Mouse (Mus musculus) limb, embryonic 12.5 days (tissue): ENCODE results near the gene Rbbp7. TPM values are rescaled to one million over a fixed set of nuclear protein-coding genes. Genes with fewer than 3 reads are reported as not detected.

Source experiments
- polyA plus RNA-seq: library from polyadenylated mRNA; unstranded; fragments of >200 nt; fragmentation: Nextera tagmentation; extraction: Ambion mirVana; gene quantifications from 2 replicates; pipeline ENCODE4 v1.2.1, GENCODE M21; 2016

Gene Rbbp7
- polyA plus RNA-seq, 1 experiment from 2014 or later: 413 TPM

Other genes starting within 250 kb of the Rbbp7 start
- gene Reps2, start 116.8 kb upstream of the Rbbp7 start, polyA plus RNA-seq: 0.50 and 0.79 TPM in 2 replicates
- gene Txlng, start 69.1 kb downstream of the Rbbp7 start, polyA plus RNA-seq: 15.2 and 18.1 TPM in 2 replicates
- 45.6 and 50.3 TPM in 2 replicates for gene Syap1, start 128.0 kb downstream of the Rbbp7 start, polyA plus RNA-seq
- gene Ctps2, start 140.8 kb downstream of the Rbbp7 start, polyA plus RNA-seq: 114 and 118 TPM in 2 replicates
- not detected in 2 replicates for gene S100g, start 204.2 kb downstream of the Rbbp7 start, polyA plus RNA-seq